Mouse (Mus musculus) embryonic facial prominence, embryonic 14.5 days (tissue): ENCODE results near the gene 6030458C11Rik. TPM values are rescaled to one million over a fixed set of nuclear protein-coding genes. Genes with fewer than 3 reads are reported as not detected.

ENCODE experiments used
- ATAC-seq: fragments of 200-750 bp; cut with Nextera tagmentation; 2 replicates; pipeline ENCODE4 v1.8.0; 2017; ENCODE audit warnings: low read depth, moderate number of reproducible peaks, moderate TSS enrichment
- DNase-seq: peaks from one replicate; pipeline ENCODE4 v3.0.0-alpha.2; 2015; ENCODE audit warnings: low spot score
- H3K27ac ChIP-seq: fragments of 300-500 bp; sonication (generic); replicated peaks from 2 replicates; pipeline ENCODE4 v1.5.1; 2014; ENCODE audit warnings: low read depth, mild to moderate bottlenecking, low read length, moderate library complexity
- H3K27me3 ChIP-seq: fragments of 300-500 bp; sonication (generic); replicated peaks from 2 replicates; pipeline ENCODE4 v1.6.1; 2014; ENCODE audit warnings: low read length; ENCODE audit not compliant: control insufficient read depth, insufficient read depth
- H3K36me3 ChIP-seq: fragments of 300-500 bp; sonication (generic); 2 replicates; pipeline ENCODE4 v1.6.1; 2014; ENCODE audit warnings: low read length, mixed read lengths; ENCODE audit not compliant: control insufficient read depth, insufficient read depth
- H3K4me1 ChIP-seq: fragments of 300-500 bp; sonication (generic); 2 replicates; pipeline ENCODE4 v1.6.1; 2014; ENCODE audit warnings: antibody characterized with exemption, low read length; ENCODE audit not compliant: control insufficient read depth, insufficient read depth
- H3K4me2 ChIP-seq: fragments of 300-500 bp; sonication (generic); 2 replicates; pipeline ENCODE4 v1.6.1; 2014; ENCODE audit warnings: low read depth, mild to moderate bottlenecking, low read length, moderate library complexity, mixed read lengths
- H3K4me3 ChIP-seq: fragments of 300-500 bp; sonication (generic); 2 replicates; pipeline ENCODE4 v1.5.1; 2014; ENCODE audit warnings: low read depth, mild to moderate bottlenecking, low read length
- H3K9ac ChIP-seq: fragments of 300-500 bp; sonication (generic); 2 replicates; pipeline ENCODE4 v1.6.1; 2014; ENCODE audit warnings: low read depth, mild to moderate bottlenecking, low read length, moderate library complexity, mixed read lengths
- H3K9me3 ChIP-seq: fragments of 300-500 bp; sonication (generic); 2 replicates; pipeline ENCODE4 v1.6.1; 2016; ENCODE audit warnings: low read length; ENCODE audit not compliant: control insufficient read depth
- WGBS: fragments of 180-500 bp; shearing (Covaris S2); extraction: QIAGEN DNeasy Blood & Tissue Kit; methylation state at CpG from one replicate; pipeline ENCODE4 v1.1.7; 2014; 5-methylcytosine and 5-hydroxymethylcytosine counted together
- polyA plus RNA-seq: library from polyadenylated mRNA; unstranded; fragments of >200 nt; fragmentation: Nextera tagmentation; extraction: Ambion mirVana; gene quantifications from 2 replicates; pipeline ENCODE4 v1.2.1, GENCODE M21; 2014

The 6030458C11Rik gene
- polyA plus RNA-seq, 1 experiment from 2014 or later, result 20.6 TPM

- Histone ChIP-seq H3K36me3 (no peaks in the 10 kb centered on the region), H3K9me3 (no peaks in the 10 kb centered on the region), H3K4me2 (no peak overlapping the region), H3K27ac (no peak overlapping the region), H3K9ac (no peak overlapping the region), H3K4me3 (no peak overlapping the region), H3K4me1 (peaks cover 6% of the 10 kb centered on the region; the same call in 1 of the 2 replicates), H3K27me3 (no peaks in the 10 kb centered on the region)
- DNase-seq, result no peak
- WGBS, result 82% methylated on average over 5 of the region's 5 CpGs
- no peak for ATAC-seq
These were observed 35.9 kb downstream of the 6030458C11Rik start for GRCm38 (mm10) chr15:12788536-12788935.

- Histone ChIP-seq H3K27ac (no peak overlapping the region), H3K4me3 (no peak overlapping the region), H3K9me3 (peaks cover 2% of the 10 kb centered on the region; the same call in 1 of the 2 replicates), H3K4me2 (no peak overlapping the region), H3K36me3 (no peaks in the 10 kb centered on the region), H3K9ac (no peak overlapping the region), H3K27me3 (no peaks in the 10 kb centered on the region), H3K4me1 (no peaks in the 10 kb centered on the region)
- WGBS, result 74% methylated on average over 14 of the region's 16 CpGs
- no peak for DNase-seq
- ATAC-seq, result no peak
These were observed 42.6 kb downstream of the 6030458C11Rik start for GRCm38 (mm10) chr15:12781729-12782326.

DNA sequence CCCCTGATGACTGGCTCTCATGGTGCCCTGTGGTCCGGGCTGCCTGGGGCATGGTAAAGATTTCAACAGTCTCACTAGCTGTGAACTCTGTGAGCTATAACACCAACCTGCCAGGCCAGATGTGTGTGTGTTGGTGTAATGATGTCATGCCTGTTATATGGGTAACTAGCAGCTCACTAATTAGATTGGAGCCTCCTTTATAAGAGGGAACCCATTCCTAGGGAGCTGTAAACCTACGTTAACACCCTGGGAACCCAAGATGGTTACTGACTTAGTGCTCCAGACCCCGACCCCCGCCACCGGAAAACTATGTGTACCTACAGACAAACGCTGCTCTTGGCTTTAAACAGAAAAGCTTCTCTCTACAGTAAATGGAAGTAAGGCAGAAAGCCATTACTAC is 43.2 kb downstream of the 6030458C11Rik start:
- Histone ChIP-seq H3K27ac (no peak overlapping the region), H3K4me2 (no peak overlapping the region), H3K27me3 (no peaks in the 10 kb centered on the region), H3K9me3 (peaks cover 5% of the 10 kb centered on the region; the same call in 1 of the 2 replicates), H3K4me1 (no peaks in the 10 kb centered on the region), H3K9ac (no peak overlapping the region), H3K36me3 (no peaks in the 10 kb centered on the region), H3K4me3 (no peak overlapping the region)
- DNase-seq, result no peak
- WGBS, result 86% methylated on average over 6 of the region's 6 CpGs
- no peak for ATAC-seq

DNA sequence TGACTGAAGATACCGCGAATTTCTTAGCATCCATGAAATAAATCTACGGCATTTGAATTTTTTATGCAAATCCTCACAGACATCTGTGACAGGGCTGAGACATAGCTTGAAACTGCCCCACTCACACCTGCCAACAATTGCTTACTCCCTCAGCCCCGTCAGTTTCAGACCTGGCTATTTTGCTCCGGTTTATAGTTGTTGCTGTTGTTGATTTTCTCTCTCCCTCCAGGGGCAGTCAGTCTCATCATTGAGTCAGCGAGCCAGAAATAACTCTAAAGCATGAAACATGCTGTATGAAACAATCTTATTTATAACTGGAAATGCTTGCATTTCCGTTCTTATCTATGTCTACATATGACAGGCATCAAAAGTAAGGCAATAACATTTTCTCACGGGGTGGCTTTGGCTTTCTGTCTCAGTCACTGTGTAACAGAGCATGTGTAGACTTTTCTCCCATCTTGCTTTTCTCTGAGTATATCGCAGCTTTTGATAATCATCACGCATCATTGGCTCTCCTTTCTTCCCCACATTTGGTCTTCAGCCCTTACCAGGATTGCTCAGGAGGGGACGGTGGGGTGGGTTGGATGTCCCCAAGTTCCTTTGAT is 50.2 kb downstream of the 6030458C11Rik start:
- H3K9me3 ChIP-seq, result peaks cover 5% of the 10 kb centered on the region; the same call in 1 of the 2 replicates
- H3K4me3 ChIP-seq, result no peak overlapping the region
- DNase-seq (no peak), ATAC-seq (no peak)
- no peaks in the 10 kb centered on the region for H3K4me1 ChIP-seq
- no peaks in the 10 kb centered on the region for H3K36me3 ChIP-seq
- no peaks in the 10 kb centered on the region for H3K27me3 ChIP-seq
- H3K27ac ChIP-seq, result no peak overlapping the region
- no peak overlapping the region for H3K4me2 ChIP-seq
- WGBS, result 66% methylated on average over 11 of the region's 11 CpGs
- H3K9ac ChIP-seq, result no peak overlapping the region

DNA sequence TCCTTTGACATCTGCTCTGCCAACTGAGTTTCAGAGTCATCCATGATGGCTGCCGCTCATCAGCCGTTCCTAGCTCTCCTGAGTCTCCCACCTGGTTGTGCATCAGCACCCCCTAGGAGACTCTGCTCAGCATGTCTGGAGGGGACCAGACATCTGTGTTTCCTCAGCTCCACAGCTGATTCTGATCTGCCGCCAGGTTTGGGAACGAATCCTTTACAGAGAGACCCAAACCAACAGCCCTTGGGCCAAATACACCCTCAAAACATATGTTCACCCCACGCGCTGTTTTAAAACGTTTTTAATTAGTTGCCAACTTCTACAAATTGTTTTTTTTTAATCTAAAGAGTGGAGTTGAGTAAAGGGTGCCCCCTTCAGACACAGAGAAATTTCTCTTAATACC is 53.5 kb downstream of the 6030458C11Rik start:
- DNase-seq, result peak; percentile 55
- Histone ChIP-seq H3K36me3 (no peaks in the 10 kb centered on the region), H3K4me3 (no peak overlapping the region), H3K9ac (no peak overlapping the region), H3K27ac (no peak overlapping the region), H3K4me2 (no peak overlapping the region), H3K4me1 (no peaks in the 10 kb centered on the region), H3K27me3 (no peaks in the 10 kb centered on the region), H3K9me3 (no peaks in the 10 kb centered on the region)
- 43% methylated on average over 7 of the region's 7 CpGs for WGBS
- ATAC-seq, result no peak

- Histone ChIP-seq H3K27ac (no peak overlapping the region), H3K9ac (no peak overlapping the region)
- 80% methylated on average over 4 of the region's 4 CpGs for WGBS
These were observed 57.6 kb downstream of the 6030458C11Rik start for GRCm38 (mm10) chr15:12766848-12767247.

GRCm38 (mm10) chr15:12763147-12763546 is 61.3 kb downstream of the 6030458C11Rik start:
- Histone ChIP-seq H3K9me3 (no peaks in the 10 kb centered on the region), H3K9ac (no peak overlapping the region), H3K4me3 (no peak overlapping the region), H3K4me2 (no peak overlapping the region), H3K36me3 (no peaks in the 10 kb centered on the region), H3K27me3 (no peaks in the 10 kb centered on the region), H3K4me1 (no peaks in the 10 kb centered on the region), H3K27ac (no peak overlapping the region)
- 50% methylated on average over 10 of the region's 10 CpGs for WGBS
- DNase-seq, result peak; percentile 38
- peak; percentile 65; the same call in 1 of the 2 replicates for ATAC-seq

More at GRCm38 (mm10) chr15:12766848-12767247, 57.6 kb downstream of the 6030458C11Rik start:
- DNase-seq, result no peak
- ATAC-seq, result no peak
- Histone ChIP-seq H3K36me3 (no peaks in the 10 kb centered on the region), H3K4me2 (no peak overlapping the region), H3K27me3 (no peaks in the 10 kb centered on the region), H3K4me3 (no peak overlapping the region), H3K4me1 (no peaks in the 10 kb centered on the region), H3K9me3 (no peaks in the 10 kb centered on the region)

DNA sequence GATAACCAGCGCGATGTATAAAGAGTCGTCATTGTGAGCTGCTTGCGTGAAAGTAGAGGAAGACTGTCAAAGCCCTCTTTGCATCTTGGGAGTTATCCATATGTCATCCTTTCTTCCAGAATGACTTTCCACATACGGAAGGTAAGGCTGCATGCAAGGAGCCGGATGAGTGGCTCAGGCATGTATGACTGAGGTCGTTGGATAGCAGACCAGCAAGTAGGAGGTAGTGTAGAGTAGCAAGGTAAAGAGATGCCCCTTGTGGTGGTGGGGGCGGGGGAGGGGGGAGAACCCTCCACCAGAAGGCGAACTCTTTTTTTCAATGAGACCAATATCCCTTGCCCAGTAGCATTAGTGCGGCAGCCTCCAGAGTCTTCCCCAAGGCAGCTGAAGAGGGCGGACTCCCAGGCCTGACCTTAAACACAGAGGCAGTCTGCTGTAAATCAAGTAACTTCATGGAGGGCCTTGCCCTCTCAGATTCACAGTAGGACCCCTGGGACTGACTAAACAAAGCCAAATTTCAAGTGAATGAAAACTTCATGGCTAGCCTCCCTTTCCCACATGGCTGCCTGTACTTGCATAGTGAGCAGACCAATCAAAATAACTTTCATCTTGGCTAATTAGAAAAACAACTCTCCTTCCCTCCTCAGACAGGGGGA is 62.1 kb downstream of the 6030458C11Rik start:
- Histone ChIP-seq H3K36me3 (no peaks in the 10 kb centered on the region), H3K9me3 (no peaks in the 10 kb centered on the region), H3K4me3 (no peak overlapping the region), H3K4me2 (no peak overlapping the region), H3K4me1 (no peaks in the 10 kb centered on the region), H3K9ac (no peak overlapping the region), H3K27me3 (no peaks in the 10 kb centered on the region), H3K27ac (no peak overlapping the region)
- DNase-seq (peak; percentile 49), ATAC-seq (no peak; the same call in 1 of the 2 replicates)
- 67% methylated on average over 11 of the region's 11 CpGs for WGBS
